Mouse (Mus musculus) ES-Bruce4 (cell line): ENCODE measurements around the gene Exoc4. TPM values are rescaled to one million over a fixed set of nuclear protein-coding genes. Genes with fewer than 3 reads are reported as not detected.

Experiments
- H3K27ac ChIP-seq: 2 replicates; pipeline ENCODE4 v1.5.1; 2012; ENCODE audit warnings: low read length, inconsistent platforms; ENCODE audit not compliant: insufficient read depth
- H3K27me3 ChIP-seq: 2 replicates; pipeline ENCODE4 v1.6.1; 2012; ENCODE audit warnings: mild to moderate bottlenecking, low read length, inconsistent platforms; ENCODE audit not compliant: control insufficient read depth, poor library complexity, insufficient read depth, severe bottlenecking
- H3K36me3 ChIP-seq: 2 replicates; pipeline ENCODE4 v1.6.1; 2012; ENCODE audit warnings: inconsistent platforms, mild to moderate bottlenecking, low read length, moderate library complexity; ENCODE audit not compliant: control insufficient read depth, poor library complexity, insufficient read depth, severe bottlenecking
- H3K4me1 ChIP-seq: one replicate; pipeline ENCODE4 v1.8.1; 2011; ENCODE audit warnings: low read length; ENCODE audit not compliant: control insufficient read depth, insufficient read depth
- H3K4me3 ChIP-seq: 2 replicates; pipeline ENCODE4 v1.5.1; 2011; ENCODE audit warnings: low read depth, mild to moderate bottlenecking, low read length
- H3K9ac ChIP-seq: 2 replicates; pipeline ENCODE4 v1.6.1; 2012; ENCODE audit warnings: low read depth, mild to moderate bottlenecking, inconsistent platforms; ENCODE audit not compliant: poor library complexity, severe bottlenecking
- H3K9me3 ChIP-seq: replicated peaks from 2 replicates; pipeline ENCODE4 v1.6.1; 2012; ENCODE audit warnings: mild to moderate bottlenecking, low read length, inconsistent platforms; ENCODE audit not compliant: control insufficient read depth, poor library complexity, insufficient read depth, severe bottlenecking
- CTCF ChIP-seq: IDR thresholded peaks from one replicate; pipeline ENCODE4 v1.8.1; 2011; ENCODE audit warnings: low read depth, low read length
- EP300 ChIP-seq: IDR thresholded peaks from 2 replicates; pipeline ENCODE4 v1.6.1; 2011; ENCODE audit warnings: low read depth, low read length; ENCODE audit not compliant: insufficient read depth
- POLR2A ChIP-seq: IDR thresholded peaks from one replicate; pipeline ENCODE4 v1.8.1; 2011; ENCODE audit warnings: low read length; ENCODE audit not compliant: insufficient read depth
- polyA plus RNA-seq: library from polyadenylated mRNA; stranded (reverse); fragments of >200 nt; gene quantifications from 2 replicates; pipeline ENCODE4 v1.2.4, GENCODE M21; 2011; ENCODE audit warnings: low read depth; ENCODE audit not compliant: missing spikeins, insufficient read depth, insufficient read length

Exoc4 gene
- polyA plus RNA-seq, 1 experiment = 158 TPM

GRCm38 (mm10) chr6:33831276-33831675, 582.4 kb downstream of the Exoc4 start:
- no peak for TF ChIP-seq CTCF
- TF ChIP-seq POLR2A = no peak
- TF ChIP-seq EP300 = no peak
- H3K27me3 ChIP-seq = no peaks in the 10 kb centered on the region
- H3K9me3 ChIP-seq = no peaks in the 10 kb centered on the region
- no peaks in the 10 kb centered on the region for H3K36me3 ChIP-seq
- no peak overlapping the region for H3K4me3 ChIP-seq
- H3K27ac ChIP-seq = no peak overlapping the region
- H3K9ac ChIP-seq = no peak overlapping the region
- H3K4me1 ChIP-seq = no peaks in the 10 kb centered on the region

GRCm38 (mm10) chr6:33832978-33833377, 584.1 kb downstream of the Exoc4 start:
- Histone ChIP-seq H3K27me3 (no peaks in the 10 kb centered on the region), H3K27ac (no peak overlapping the region), H3K9me3 (no peaks in the 10 kb centered on the region), H3K4me1 (no peaks in the 10 kb centered on the region), H3K36me3 (no peaks in the 10 kb centered on the region), H3K4me3 (no peak overlapping the region), H3K9ac (no peak overlapping the region)
- TF ChIP-seq CTCF (no peak), EP300 (no peak), POLR2A (no peak)

GRCm38 (mm10) chr6:33836048-33836780, 587.3 kb downstream of the Exoc4 start:
- H3K4me3 ChIP-seq = no peak overlapping the region
- TF ChIP-seq CTCF = no peak
- no peak for TF ChIP-seq EP300
- no peak for TF ChIP-seq POLR2A
- no peaks in the 10 kb centered on the region for H3K4me1 ChIP-seq
- no peaks in the 10 kb centered on the region for H3K9me3 ChIP-seq
- no peak overlapping the region for H3K9ac ChIP-seq
- H3K27ac ChIP-seq = no peak overlapping the region
- H3K36me3 ChIP-seq = no peaks in the 10 kb centered on the region; the same call in 1 of the 2 replicates
- H3K27me3 ChIP-seq = no peaks in the 10 kb centered on the region

- Histone ChIP-seq H3K27ac (no peak overlapping the region), H3K4me1 (no peaks in the 10 kb centered on the region), H3K4me3 (no peak overlapping the region), H3K9ac (no peak overlapping the region), H3K36me3 (no peaks in the 10 kb centered on the region; the same call in 1 of the 2 replicates), H3K9me3 (no peaks in the 10 kb centered on the region), H3K27me3 (no peaks in the 10 kb centered on the region)
- TF ChIP-seq EP300 (no peak), POLR2A (no peak)
Observed at GRCm38 (mm10) chr6:33842901-33843300, 594.0 kb downstream of the Exoc4 start.

DNA sequence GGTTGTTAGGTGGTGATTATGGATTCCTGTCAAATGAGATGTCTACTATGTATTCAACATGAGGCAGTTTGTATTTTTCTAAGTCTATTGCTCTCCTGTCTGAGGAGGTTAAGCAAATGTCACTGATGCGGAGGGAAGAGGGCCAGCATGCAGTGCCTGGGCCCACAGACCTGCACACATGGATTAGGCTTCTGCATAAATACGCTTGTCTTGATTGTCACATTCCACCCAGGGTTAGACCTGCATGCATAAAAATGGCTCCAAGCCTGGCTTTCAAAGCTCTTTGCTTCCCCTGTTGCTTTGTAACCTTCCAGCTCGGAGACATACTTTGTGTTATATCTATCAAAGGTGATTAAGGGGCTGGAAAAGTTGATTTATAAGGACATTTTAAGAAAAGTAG, 610.2 kb downstream of the Exoc4 start:
- no peak overlapping the region for H3K27ac ChIP-seq
- no peak for TF ChIP-seq CTCF
- no peak overlapping the region for H3K9ac ChIP-seq
- H3K27me3 ChIP-seq = no peaks in the 10 kb centered on the region
- no peaks in the 10 kb centered on the region for H3K9me3 ChIP-seq
- no peaks in the 10 kb centered on the region for H3K4me1 ChIP-seq
- H3K36me3 ChIP-seq = no peaks in the 10 kb centered on the region
- no peak overlapping the region for H3K4me3 ChIP-seq

GRCm38 (mm10) chr6:33865752-33866151, 616.9 kb downstream of the Exoc4 start:
- Histone ChIP-seq H3K9ac (no peak overlapping the region), H3K4me1 (no peaks in the 10 kb centered on the region), H3K9me3 (no peaks in the 10 kb centered on the region), H3K4me3 (no peak overlapping the region), H3K27me3 (no peaks in the 10 kb centered on the region), H3K36me3 (no peaks in the 10 kb centered on the region), H3K27ac (no peak overlapping the region)
- TF ChIP-seq POLR2A = no peak
- TF ChIP-seq EP300 = no peak
- no peak for TF ChIP-seq CTCF
